Mouse (Mus musculus): Measurements from ENCODE around the gene Hist1h2af. TPM values are rescaled to one million over a fixed set of nuclear protein-coding genes. Genes with fewer than 3 reads are reported as not detected.

Hist1h2af gene
- 10 to 100 TPM in 1 of 2 experiments, 1 to 10 TPM in 1; 6.3 to 16.6 TPM for total RNA-seq (2021)
- long read RNA-seq, experiment 1: 0 reads
- long read RNA-seq, experiment 2: 0 reads

DNA sequence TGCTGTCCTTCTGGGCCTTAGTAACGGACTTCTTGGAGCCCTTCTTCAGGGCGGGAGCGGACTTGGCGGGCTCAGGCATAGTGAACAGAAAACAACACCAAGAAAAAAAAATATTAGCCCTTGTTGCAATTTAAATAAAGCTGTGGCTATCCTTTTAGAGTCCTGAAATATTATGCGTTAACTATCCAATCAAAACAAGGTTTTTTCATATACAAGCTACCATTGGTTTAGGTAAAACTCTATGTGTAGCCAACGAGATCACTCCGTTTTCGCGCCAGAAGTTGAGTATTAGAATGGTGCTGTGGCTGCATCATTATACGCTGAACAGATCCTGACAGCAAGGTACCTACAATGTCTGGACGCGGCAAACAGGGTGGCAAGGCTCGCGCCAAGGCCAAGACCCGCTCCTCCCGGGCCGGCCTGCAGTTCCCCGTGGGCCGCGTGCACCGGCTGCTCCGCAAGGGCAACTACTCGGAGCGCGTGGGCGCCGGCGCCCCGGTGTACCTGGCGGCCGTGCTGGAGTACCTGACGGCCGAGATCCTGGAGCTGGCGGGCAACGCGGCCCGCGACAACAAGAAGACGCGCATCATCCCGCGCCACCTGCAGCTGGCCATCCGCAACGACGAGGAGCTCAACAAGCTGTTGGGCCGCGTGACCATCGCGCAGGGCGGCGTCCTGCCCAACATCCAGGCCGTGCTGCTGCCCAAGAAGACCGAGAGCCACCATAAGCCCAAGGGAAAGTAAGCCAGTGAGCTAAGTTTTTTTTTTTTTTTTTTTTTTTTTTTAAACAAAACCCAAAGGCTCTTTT, at the start of gene Hist1h2af:
Gene Hist1h2af, plus strand, starts transcription at position 347 of the 808 bp plus-strand sequence.
- DNase-seq: peak; percentile 50 to 59

GRCm38 (mm10) chr13:23485271-23485670, 48.4 kb upstream of the Hist1h2af start:
- no peak for DNase-seq

DNA sequence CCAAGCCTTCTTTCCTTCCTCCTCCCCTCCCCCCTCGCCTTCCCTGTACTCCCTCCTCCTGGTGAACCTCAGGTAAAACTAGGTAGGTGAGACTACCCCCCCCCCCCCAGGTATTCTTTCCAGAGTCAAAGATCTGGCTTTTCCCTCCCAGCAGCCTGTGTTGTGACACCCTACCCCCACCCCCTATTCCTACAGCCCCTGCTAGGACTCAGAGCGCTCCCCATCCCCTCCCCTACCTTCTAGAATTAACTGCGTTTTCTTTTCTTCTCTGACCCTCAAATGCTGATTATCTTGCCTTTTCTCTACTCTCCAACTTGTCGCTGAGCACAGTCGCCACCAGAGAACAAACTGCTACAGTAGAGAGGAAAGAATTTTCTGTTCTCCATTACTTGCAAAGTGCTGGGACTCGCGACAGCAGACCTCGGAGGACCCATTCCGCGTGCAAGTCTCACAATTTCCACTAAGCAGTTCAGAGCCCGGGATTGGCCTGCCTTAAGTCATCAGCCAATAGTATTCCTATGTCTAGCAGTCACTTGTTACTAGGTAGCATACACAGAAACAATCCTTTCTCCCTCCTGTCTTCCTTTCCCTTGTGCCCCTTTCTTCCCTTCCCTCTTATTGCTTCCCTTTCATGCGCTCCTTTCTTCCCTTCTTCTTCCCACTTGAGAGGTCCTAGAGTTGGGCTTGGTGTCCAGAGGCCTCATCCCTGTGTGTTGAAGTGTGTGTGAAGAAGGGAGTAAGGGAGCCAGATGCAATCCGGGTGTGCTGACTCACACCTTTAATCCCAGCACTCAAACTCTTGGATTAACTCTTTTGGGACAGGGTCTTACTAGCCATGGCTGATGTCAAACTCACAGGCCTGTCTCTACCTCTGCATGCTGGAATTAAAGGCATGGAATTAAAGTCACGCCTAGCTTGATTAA, 45.0 kb upstream of the Hist1h2af start, which contains the start of gene Btn2a2:
Gene Btn2a2, minus strand, starts transcription at position 458 of the 923 bp plus-strand sequence.
- DNase-seq: peak; percentile 57 to 62

DNA sequence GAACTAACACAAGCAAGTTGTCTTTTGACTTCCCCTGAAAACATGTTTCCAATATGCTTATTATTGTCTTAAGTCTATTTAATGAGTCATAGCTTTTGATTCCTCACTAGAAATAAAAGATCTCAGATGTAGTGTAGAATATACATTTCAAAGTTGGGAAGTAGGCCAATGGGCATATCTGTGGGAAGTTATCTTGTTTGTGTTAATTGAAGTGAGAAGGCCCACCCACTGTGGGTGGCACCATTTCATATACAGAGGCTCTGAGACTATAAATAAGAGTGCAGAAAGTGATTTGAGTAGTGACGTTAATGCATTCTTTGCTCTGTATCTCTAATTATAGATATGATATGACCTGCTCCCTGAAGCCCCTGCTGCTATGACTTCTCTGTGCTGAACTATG, 42.8 kb upstream of the Hist1h2af start:
- DNase-seq: no peak

- DNase-seq: no peak
These were observed 42.4 kb upstream of the Hist1h2af start for GRCm38 (mm10) chr13:23491263-23491662.

DNA sequence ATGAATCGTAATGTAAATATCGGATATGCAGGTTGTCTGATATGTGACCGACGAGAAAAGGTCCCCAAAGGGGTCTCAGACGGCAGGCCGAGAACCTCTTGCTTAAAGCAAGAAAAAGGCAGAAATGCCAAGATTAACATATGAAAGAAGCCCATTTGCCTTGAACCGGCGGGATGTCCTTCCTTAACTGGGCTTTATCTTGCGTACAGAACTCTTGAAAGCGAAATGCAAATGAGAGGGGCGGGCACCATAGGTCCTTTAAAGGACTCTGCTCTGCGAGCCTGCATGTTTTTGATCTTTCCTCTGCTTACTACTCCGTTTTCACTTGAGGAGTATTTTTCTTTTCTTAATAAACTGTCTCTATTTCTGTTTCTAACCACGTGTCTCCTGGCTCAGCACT, 41.7 kb upstream of the Hist1h2af start:
- DNase-seq: no peak

- DNase-seq: no peak
These were observed 38.2 kb upstream of the Hist1h2af start for GRCm38 (mm10) chr13:23495526-23495925.

DNA sequence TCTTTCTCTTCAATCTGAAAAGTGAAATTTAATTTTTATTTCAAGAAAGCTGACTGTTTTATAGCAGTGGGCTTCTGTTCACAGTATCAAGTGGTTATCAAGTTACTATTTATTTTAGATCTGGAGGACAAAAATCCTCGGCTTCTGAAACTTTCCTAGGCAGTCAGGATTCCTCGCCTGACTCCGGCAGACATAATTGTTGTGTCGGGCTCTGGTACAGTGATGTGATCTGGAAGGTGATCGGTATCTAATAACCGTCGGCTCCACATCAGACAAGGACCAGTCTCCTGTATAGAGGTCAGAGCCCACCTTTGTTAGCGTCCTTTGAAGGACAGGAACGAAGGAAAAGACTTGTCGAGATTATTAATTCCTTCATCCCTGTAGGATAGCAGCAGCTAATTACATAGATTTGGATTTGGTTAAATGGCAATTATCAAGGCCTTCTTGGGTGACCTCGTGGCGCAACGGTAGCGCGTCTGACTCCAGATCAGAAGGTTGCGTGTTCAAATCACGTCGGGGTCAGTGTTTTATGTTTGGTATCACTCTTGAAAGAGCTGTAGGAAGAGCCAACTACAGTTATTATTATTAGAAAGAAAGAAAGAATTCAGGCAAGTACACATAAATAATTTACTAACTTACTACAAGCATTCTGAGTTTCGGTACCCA, 35.9 kb upstream of the Hist1h2af start:
- peak; percentile 11 to 31 for DNase-seq

DNA sequence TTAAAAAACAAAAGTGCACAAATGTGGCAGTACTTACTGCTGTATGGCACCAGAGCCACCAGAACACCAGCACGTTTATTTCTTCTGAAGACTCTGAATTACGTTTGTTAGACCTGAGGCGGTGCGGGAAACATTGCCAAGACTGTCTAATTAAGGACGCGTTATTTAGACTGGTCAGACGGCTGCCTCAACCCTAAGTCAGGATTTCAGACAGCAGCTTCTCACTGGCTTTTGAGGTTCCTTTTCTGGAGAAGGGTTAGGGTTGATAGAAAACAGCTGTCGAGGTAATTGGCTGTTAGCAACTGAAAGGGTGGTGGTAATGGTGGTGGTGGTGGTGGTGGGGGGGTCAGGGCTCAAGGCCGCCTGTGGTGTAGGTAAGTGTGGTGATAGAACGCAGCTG, 35.1 kb upstream of the Hist1h2af start:
- DNase-seq: no peak

GRCm38 (mm10) chr13:23499943-23500342, 33.8 kb upstream of the Hist1h2af start:
- DNase-seq: no peak

- DNase-seq: peak; percentile 66 to 75
These were observed 33.1 kb upstream of the Hist1h2af start for GRCm38 (mm10) chr13:23500424-23501200.

- no peak for DNase-seq
These were observed 32.2 kb upstream of the Hist1h2af start for GRCm38 (mm10) chr13:23501511-23501910.

GRCm38 (mm10) chr13:23502031-23502567, 31.6 kb upstream of the Hist1h2af start:
- no peak for DNase-seq

DNA sequence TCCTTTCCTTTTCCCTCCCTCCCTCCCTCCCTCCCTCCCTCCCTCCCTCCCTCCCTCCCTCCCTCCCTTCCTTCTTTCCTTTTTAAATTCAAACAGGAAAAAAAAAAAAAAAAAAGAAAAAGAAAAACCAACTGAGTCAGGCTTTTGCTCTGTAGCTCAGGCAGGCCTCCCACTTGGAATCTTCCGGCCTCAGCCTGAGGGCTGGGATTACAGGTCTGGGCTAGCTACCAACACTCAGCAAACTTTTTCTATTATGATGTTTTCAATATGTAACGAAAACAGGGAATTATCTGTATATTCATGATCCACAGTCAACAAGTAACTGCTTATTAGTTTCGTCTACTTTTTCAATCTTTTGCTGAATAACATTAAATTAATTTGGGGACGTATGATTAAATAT, 30.8 kb upstream of the Hist1h2af start:
- DNase-seq: no peak

DNA sequence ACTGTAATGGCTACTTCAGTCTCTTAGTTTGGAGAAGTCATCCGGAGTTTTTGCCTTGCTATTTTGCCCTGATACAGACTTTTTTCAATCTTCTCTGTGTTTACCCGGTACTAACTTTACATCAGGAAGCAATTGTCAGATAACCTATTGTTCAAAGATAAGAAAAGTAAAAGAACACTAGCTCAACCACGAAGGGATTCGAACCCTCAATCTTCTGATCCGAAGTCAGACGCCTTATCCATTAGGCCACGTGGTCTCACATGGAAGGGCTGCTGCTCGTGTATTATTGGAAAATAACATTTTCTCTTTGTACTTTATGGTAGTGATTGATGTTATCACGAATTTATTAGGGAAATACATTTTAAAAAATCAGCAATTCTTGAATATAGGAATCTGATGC, 29.9 kb upstream of the Hist1h2af start:
- peak; percentile 38 to 75 for DNase-seq

GRCm38 (mm10) chr13:23505662-23506345, 27.9 kb upstream of the Hist1h2af start:
- DNase-seq: no peak

- DNase-seq: peak; percentile 14 to 56
These were observed 27.4 kb upstream of the Hist1h2af start for GRCm38 (mm10) chr13:23506351-23506750.

DNA sequence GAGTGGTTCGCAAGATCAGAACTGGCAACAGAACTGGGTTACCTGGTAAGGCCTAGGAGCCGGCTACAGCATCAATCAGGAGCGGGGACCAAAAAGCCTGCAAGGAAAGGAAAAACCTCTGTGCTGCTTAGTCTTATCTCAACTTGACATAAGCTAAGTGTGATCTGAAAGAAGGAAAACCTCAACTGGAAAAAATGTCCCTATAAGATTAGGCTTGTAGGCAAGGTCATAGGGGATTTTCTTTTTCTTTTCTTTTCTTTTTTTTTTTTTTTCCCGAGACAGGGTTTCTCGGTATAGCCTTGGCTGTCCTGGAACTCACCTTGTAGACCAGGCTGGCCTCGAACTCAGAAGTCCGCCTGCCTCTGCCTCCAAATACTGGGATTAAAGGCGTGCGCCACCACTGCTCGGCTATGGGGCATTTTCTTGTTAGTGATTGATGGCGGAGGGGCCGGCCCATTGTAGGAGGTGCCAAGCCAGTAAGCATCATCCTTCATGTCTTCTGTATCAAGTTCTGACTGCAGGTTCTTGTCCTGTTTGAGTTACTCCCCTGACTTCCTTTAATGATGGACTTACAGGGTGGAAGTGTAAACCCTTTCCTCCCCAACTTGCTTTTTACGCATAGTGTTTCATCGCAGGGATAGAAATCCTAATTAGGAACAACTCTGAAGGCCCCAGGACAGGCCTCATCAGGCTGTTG, 26.7 kb upstream of the Hist1h2af start:
- no peak for DNase-seq

GRCm38 (mm10) chr13:23510127-23510526, 23.6 kb upstream of the Hist1h2af start:
- DNase-seq: no peak

- no peak for DNase-seq
These were observed 20.2 kb upstream of the Hist1h2af start for GRCm38 (mm10) chr13:23513517-23513916.

Measured in heart, adult 18-20 months (tissue).